Mouse (Mus musculus): ENCODE results near the gene Tmem72. TPM values are rescaled to one million over a fixed set of nuclear protein-coding genes. Genes with fewer than 3 reads are reported as not detected.
A peak's percentile ranks its signal among the peaks of the same experiment; 100 is the strongest.

Gene Tmem72
- polyA plus RNA-seq, 1 experiment from 2014 or later = 0.01 TPM

GRCm38 (mm10) chr6:116733577-116733976 lies 16.9 kb upstream of the Tmem72 start:
- no peak overlapping the region for H3K27ac ChIP-seq (ENCODE audit: low read length)
- H3K36me3 ChIP-seq (ENCODE audit: insufficient read depth, low read length) = no peaks in the 10 kb centered on the region
- TF ChIP-seq CTCF (IDR thresholded peaks at IDR 0.05) (no peak), EP300 (IDR thresholded peaks at IDR 0.05) (no peak)
- no peak for ATAC-seq
- no peaks in the 10 kb centered on the region for H3K27me3 ChIP-seq (replicated peaks; ENCODE audit: insufficient read depth, low read length)
- H3K4me2 ChIP-seq (replicated peaks; ENCODE audit: low read depth, low read length) = no peak overlapping the region
- 73% methylated on average over 4 of the region's 4 CpGs for WGBS
- no peak overlapping the region for H3K9ac ChIP-seq (replicated peaks; ENCODE audit: low read depth)
- H3K9me3 ChIP-seq (ENCODE audit: low read length) = no peaks in the 10 kb centered on the region
- no peak overlapping the region for H3K4me3 ChIP-seq (ENCODE audit: low read depth, low read length)
- DNase-seq (ENCODE audit: low spot score) = no peak
- no peaks in the 10 kb centered on the region for H3K4me1 ChIP-seq (ENCODE audit: insufficient read depth, low read depth, low read length)

DNA sequence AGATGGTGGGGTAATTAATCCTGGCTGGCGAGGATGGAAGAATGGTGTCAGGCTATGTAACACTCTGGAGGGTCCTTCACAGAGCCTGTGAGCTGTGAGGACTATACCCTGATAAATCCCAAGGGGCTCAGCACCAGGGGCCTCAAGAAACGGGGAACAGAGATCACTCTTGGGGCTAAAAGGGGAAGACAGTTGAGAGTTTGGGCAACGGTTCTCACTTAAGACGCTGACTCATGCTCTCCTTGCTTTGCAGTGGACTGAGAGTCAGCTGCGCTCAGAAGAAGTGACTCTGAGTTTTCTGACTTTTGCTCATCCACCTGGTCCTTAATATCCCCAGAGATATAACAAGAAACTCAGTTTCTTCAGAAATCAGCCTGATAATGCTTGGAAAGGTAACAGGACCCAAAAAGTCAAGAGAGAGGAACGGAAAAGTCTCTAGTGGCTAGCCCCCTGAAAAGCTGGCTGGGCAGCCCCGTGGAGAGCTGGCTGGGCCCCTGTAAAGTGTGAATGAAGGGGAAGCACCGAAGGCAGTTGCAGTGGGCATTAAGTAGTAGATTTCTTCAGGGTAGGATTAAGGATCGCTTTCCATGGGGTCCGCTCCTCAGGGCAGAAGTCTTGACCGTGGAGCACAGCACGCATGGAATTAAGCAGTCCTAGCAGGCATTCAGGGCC lies 7.9 kb upstream of the Tmem72 start:
- ATAC-seq (no peak), DNase-seq (ENCODE audit: low spot score) (peak; percentile 26)
- WGBS = 71% methylated on average over 12 of the region's 12 CpGs
- no peak overlapping the region for H3K9ac ChIP-seq (replicated peaks; ENCODE audit: low read depth)
- H3K4me2 ChIP-seq (replicated peaks; ENCODE audit: low read depth, low read length) = no peak overlapping the region
- H3K36me3 ChIP-seq (ENCODE audit: insufficient read depth, low read length) = no peaks in the 10 kb centered on the region
- TF ChIP-seq EP300 (IDR thresholded peaks at IDR 0.05) = no peak
- TF ChIP-seq CTCF (IDR thresholded peaks at IDR 0.05) = no peak
- no peak overlapping the region for H3K27ac ChIP-seq (ENCODE audit: low read length)
- H3K9me3 ChIP-seq (ENCODE audit: low read length) = no peaks in the 10 kb centered on the region
- no peak overlapping the region for H3K4me3 ChIP-seq (ENCODE audit: low read depth, low read length)
- no peaks in the 10 kb centered on the region for H3K4me1 ChIP-seq (ENCODE audit: insufficient read depth, low read depth, low read length)
- H3K27me3 ChIP-seq (replicated peaks; ENCODE audit: insufficient read depth, low read length) = no peaks in the 10 kb centered on the region

- H3K9me3 ChIP-seq (ENCODE audit: low read length) = no peaks in the 10 kb centered on the region
- WGBS = 56% methylated on average over 4 of the region's 4 CpGs
- TF ChIP-seq EP300 (IDR thresholded peaks at IDR 0.05) (no peak), CTCF (IDR thresholded peaks at IDR 0.05) (no peak)
- H3K4me2 ChIP-seq (replicated peaks; ENCODE audit: low read depth, low read length) = no peak overlapping the region
- no peak overlapping the region for H3K27ac ChIP-seq (ENCODE audit: low read length)
- DNase-seq (ENCODE audit: low spot score) (no peak), ATAC-seq (no peak)
- no peaks in the 10 kb centered on the region for H3K27me3 ChIP-seq (replicated peaks; ENCODE audit: insufficient read depth, low read length)
- no peaks in the 10 kb centered on the region for H3K36me3 ChIP-seq (ENCODE audit: insufficient read depth, low read length)
- H3K4me3 ChIP-seq (ENCODE audit: low read depth, low read length) = no peak overlapping the region
- no peak overlapping the region for H3K9ac ChIP-seq (replicated peaks; ENCODE audit: low read depth)
- no peaks in the 10 kb centered on the region for H3K4me1 ChIP-seq (ENCODE audit: insufficient read depth, low read depth, low read length)
These were observed 2.2 kb upstream of the Tmem72 start for GRCm38 (mm10) chr6:116718920-116719319.

GRCm38 (mm10) chr6:116718361-116718760 lies 1.6 kb upstream of the Tmem72 start:
- no peaks in the 10 kb centered on the region for H3K36me3 ChIP-seq (ENCODE audit: insufficient read depth, low read length)
- H3K9me3 ChIP-seq (ENCODE audit: low read length) = no peaks in the 10 kb centered on the region
- H3K9ac ChIP-seq (replicated peaks; ENCODE audit: low read depth) = no peak overlapping the region
- 80% methylated on average over 4 of the region's 4 CpGs for WGBS
- no peaks in the 10 kb centered on the region for H3K4me1 ChIP-seq (ENCODE audit: insufficient read depth, low read depth, low read length)
- no peaks in the 10 kb centered on the region for H3K27me3 ChIP-seq (replicated peaks; ENCODE audit: insufficient read depth, low read length)
- no peak overlapping the region for H3K27ac ChIP-seq (ENCODE audit: low read length)
- no peak for DNase-seq (ENCODE audit: low spot score)
- ATAC-seq = no peak
- TF ChIP-seq EP300 (IDR thresholded peaks at IDR 0.05) (no peak), CTCF (IDR thresholded peaks at IDR 0.05) (no peak)
- H3K4me3 ChIP-seq (ENCODE audit: low read depth, low read length) = no peak overlapping the region
- H3K4me2 ChIP-seq (replicated peaks; ENCODE audit: low read depth, low read length) = no peak overlapping the region

- Histone ChIP-seq H3K4me3 (ENCODE audit: low read depth, low read length) (no peak overlapping the region), H3K9me3 (ENCODE audit: low read length) (no peaks in the 10 kb centered on the region), H3K27ac (ENCODE audit: low read length) (no peak overlapping the region), H3K27me3 (replicated peaks; ENCODE audit: insufficient read depth, low read length) (no peaks in the 10 kb centered on the region), H3K9ac (replicated peaks; ENCODE audit: low read depth) (no peak overlapping the region), H3K4me2 (replicated peaks; ENCODE audit: low read depth, low read length) (no peak overlapping the region), H3K4me1 (ENCODE audit: insufficient read depth, low read depth, low read length) (no peaks in the 10 kb centered on the region), H3K36me3 (ENCODE audit: insufficient read depth, low read length) (no peaks in the 10 kb centered on the region)
- DNase-seq (ENCODE audit: low spot score) (no peak), ATAC-seq (no peak)
- TF ChIP-seq EP300 (IDR thresholded peaks at IDR 0.05) (no peak), CTCF (IDR thresholded peaks at IDR 0.05) (no peak)
- WGBS = 51% methylated on average over 7 of the region's 7 CpGs
These were observed 1.1 kb upstream of the Tmem72 start for GRCm38 (mm10) chr6:116717851-116718250.

DNA sequence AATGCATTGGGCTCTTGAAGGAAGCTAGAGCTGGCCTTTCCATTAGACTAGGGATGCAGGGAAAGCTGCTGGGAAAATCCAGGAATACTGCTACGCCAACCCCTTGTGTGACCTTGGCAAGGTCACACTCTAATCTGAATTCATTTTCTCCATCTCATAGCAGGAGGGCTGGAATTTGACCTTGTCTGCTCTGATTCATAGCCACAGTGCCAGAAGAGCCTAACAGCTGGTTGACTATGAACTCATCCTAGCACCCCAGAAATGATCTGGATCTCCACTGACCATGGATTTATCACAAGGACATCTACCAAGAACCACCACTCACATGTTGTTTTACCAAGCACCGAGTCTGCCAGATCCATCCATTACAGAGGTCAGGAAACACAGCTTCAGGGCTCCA lies 1.5 kb downstream of the Tmem72 start:
- DNase-seq (ENCODE audit: low spot score) = no peak
- Histone ChIP-seq H3K9ac (replicated peaks; ENCODE audit: low read depth) (no peak overlapping the region), H3K36me3 (ENCODE audit: insufficient read depth, low read length) (no peaks in the 10 kb centered on the region), H3K4me1 (ENCODE audit: insufficient read depth, low read depth, low read length) (no peaks in the 10 kb centered on the region), H3K4me3 (ENCODE audit: low read depth, low read length) (no peak overlapping the region), H3K4me2 (replicated peaks; ENCODE audit: low read depth, low read length) (no peak overlapping the region), H3K9me3 (ENCODE audit: low read length) (no peaks in the 10 kb centered on the region), H3K27ac (ENCODE audit: low read length) (no peak overlapping the region), H3K27me3 (replicated peaks; ENCODE audit: insufficient read depth, low read length) (no peaks in the 10 kb centered on the region)
- no peak for ATAC-seq
- no peak for TF ChIP-seq EP300 (IDR thresholded peaks at IDR 0.05)
- TF ChIP-seq CTCF (IDR thresholded peaks at IDR 0.05) = no peak
- 72% methylated on average over 2 of the region's 2 CpGs for WGBS

- Histone ChIP-seq H3K36me3 (ENCODE audit: insufficient read depth, low read length) (no peaks in the 10 kb centered on the region), H3K4me3 (ENCODE audit: low read depth, low read length) (no peak overlapping the region), H3K4me1 (ENCODE audit: insufficient read depth, low read depth, low read length) (no peaks in the 10 kb centered on the region), H3K9me3 (ENCODE audit: low read length) (no peaks in the 10 kb centered on the region), H3K4me2 (replicated peaks; ENCODE audit: low read depth, low read length) (no peak overlapping the region), H3K27ac (ENCODE audit: low read length) (no peak overlapping the region), H3K27me3 (replicated peaks; ENCODE audit: insufficient read depth, low read length) (no peaks in the 10 kb centered on the region), H3K9ac (replicated peaks; ENCODE audit: low read depth) (no peak overlapping the region)
- TF ChIP-seq EP300 (IDR thresholded peaks at IDR 0.05) (no peak), CTCF (IDR thresholded peaks at IDR 0.05) (no peak)
- 71% methylated on average over 5 of the region's 5 CpGs for WGBS
- ATAC-seq (no peak), DNase-seq (ENCODE audit: low spot score) (no peak)
These were observed 2.1 kb downstream of the Tmem72 start for GRCm38 (mm10) chr6:116714576-116714975.
